ENCODE assay signal across 26 mouse cellular contexts in genomic region chr1:132523048-132523447, GRCm38 (mm10). TPM values are rescaled to one million over a fixed set of nuclear protein-coding genes. Genes with fewer than 3 reads are reported as not detected.
A peak's percentile ranks its signal among the peaks of the same experiment; 100 is the strongest.
DNase-seq lines count a peak whose midpoint lies in the region; ATAC-seq and TF ChIP-seq lines count a peak whose summit lies in the region.
"Had no signal": no experiment of that assay in that cellular context is flagged by ENCODE, and none has a peak within 500 bp of the region (broad histone marks: within the 10 kb centered on the region; RNA-seq: fewer than 3 reads in every experiment).

No protein-coding gene starts in this region.

- no peak overlapping the region for H3K4me3 ChIP-seq in forebrain, embryonic 14.5 days (ENCODE audit: low read depth, low read length)
- no peak overlapping the region for H3K4me3 ChIP-seq in forebrain, embryonic 11.5 days (ENCODE audit: low read depth, low read length)
- H3K4me3 ChIP-seq in midbrain, embryonic 10.5 days, result no peak overlapping the region
- H3K4me3 ChIP-seq in midbrain, embryonic 11.5 days (ENCODE audit: low read depth, low read length), result no peak overlapping the region
- H3K4me3 ChIP-seq: embryonic facial prominence, embryonic 13.5 days; erythroblast, embryonic 14.5 days; forebrain, embryonic 15.5 days; heart, embryonic 12.5 days; hindbrain, embryonic 15.5 days had no signal

- H3K4me2 ChIP-seq in forebrain, embryonic 14.5 days (ENCODE audit: low read length), result no peak overlapping the region
- no peak overlapping the region for H3K4me2 ChIP-seq in forebrain, embryonic 11.5 days (ENCODE audit: low read depth, low read length, severe bottlenecking)
- H3K4me2 ChIP-seq in midbrain, embryonic 11.5 days, result no peak overlapping the region
- H3K4me2 ChIP-seq: embryonic facial prominence, embryonic 13.5 days; forebrain, embryonic 15.5 days; heart, embryonic 12.5 days; hindbrain, embryonic 15.5 days; liver, embryonic 11.5 days had no signal

- H3K9ac ChIP-seq in forebrain, embryonic 14.5 days (ENCODE audit: low read length), result no peak overlapping the region
- H3K9ac ChIP-seq in forebrain, embryonic 11.5 days (ENCODE audit: low read length), result no peak overlapping the region
- H3K9ac ChIP-seq in midbrain, embryonic 11.5 days (ENCODE audit: low read length), result no peak overlapping the region
- H3K9ac ChIP-seq: embryonic facial prominence, embryonic 13.5 days; forebrain, embryonic 15.5 days; heart, embryonic 12.5 days; hindbrain, embryonic 15.5 days; liver, postnatal 0 days had no signal

- H3K4me1 ChIP-seq in forebrain, embryonic 14.5 days (ENCODE audit: control insufficient read depth, insufficient read depth, low read length), result 0 out of 2 replicates have a peak, but pooled peaks cover 3% of the 10 kb centered on the region
- H3K4me1 ChIP-seq in forebrain, embryonic 11.5 days (replicated peaks; ENCODE audit: control insufficient read depth, insufficient read depth, low read length), result 0 out of 2 replicates have a peak, but pooled peaks cover 4% of the 10 kb centered on the region
- H3K4me1 ChIP-seq in midbrain, embryonic 10.5 days, result peaks cover 40% of the 10 kb centered on the region
- H3K4me1 ChIP-seq in midbrain, embryonic 11.5 days (ENCODE audit: control insufficient read depth, insufficient read depth, low read length), result peaks cover 5% of the 10 kb centered on the region
- H3K4me1 ChIP-seq: heart, embryonic 12.5 days had no signal

- no peak for TF ChIP-seq POLR2A in brain, embryonic 14.5 days (IDR thresholded peaks at IDR 0.05; ENCODE audit: borderline replicate concordance, extremely low read depth, insufficient read depth, insufficient read length, poor library complexity, severe bottlenecking)

- no peak for TF ChIP-seq CTCF in brain, embryonic 14.5 days (IDR thresholded peaks at IDR 0.05; ENCODE audit: borderline replicate concordance, extremely low read depth, insufficient read depth, insufficient read length)

- peaks cover 41% of the 10 kb centered on the region for H3K36me3 ChIP-seq in forebrain, embryonic 14.5 days (ENCODE audit: control insufficient read depth, insufficient read depth, low read length)
- H3K36me3 ChIP-seq in forebrain, embryonic 11.5 days (ENCODE audit: control insufficient read depth, insufficient read depth, low read length), result no peaks in the 10 kb centered on the region
- peaks cover 17% of the 10 kb centered on the region; the same call in 1 of the 2 replicates for H3K36me3 ChIP-seq in midbrain, embryonic 10.5 days
- no peaks in the 10 kb centered on the region for H3K36me3 ChIP-seq in midbrain, embryonic 11.5 days (ENCODE audit: control insufficient read depth, insufficient read depth, low read length)
- H3K36me3 ChIP-seq: embryonic facial prominence, embryonic 13.5 days; heart, embryonic 12.5 days had no signal

- peak; percentile 39 for DNase-seq in cerebellum, adult 11-12 months
- no peak for DNase-seq in cerebellum, adult 11 months
- no peak for DNase-seq in forebrain, embryonic 14.5 days (ENCODE audit: low spot score)
- no peak for DNase-seq in forebrain, embryonic 11.5 days (ENCODE audit: low spot score)
- DNase-seq in midbrain, embryonic 10.5 days (ENCODE audit: low spot score), result no peak
- DNase-seq in midbrain, embryonic 11.5 days (ENCODE audit: low spot score, missing footprints), result no peak
- peak; percentile 67 for DNase-seq in brain, embryonic 14.5 days (ENCODE audit: low read depth)
- DNase-seq: adrenal gland, postnatal 14 days; embryo, embryonic 11 days; gastrocnemius, postnatal 14 days; heart, adult 18-20 months; heart, postnatal 10 days; kidney, adult 9 months; kidney, postnatal 14 days; liver, postnatal 0 days; thymus, postnatal 25 days had no signal

- ATAC-seq in forebrain, embryonic 14.5 days, result peak; percentile 14; the same call in 1 of the 2 replicates
- ATAC-seq in forebrain, embryonic 11.5 days (replicated peaks; ENCODE audit: low FRiP score), result no peak
- no peak for ATAC-seq in midbrain, embryonic 11.5 days (ENCODE audit: low FRiP score)
- ATAC-seq: forebrain, embryonic 15.5 days; intestine, embryonic 16.5 days; liver, postnatal 0 days; lung, postnatal 0 days had no signal

- no peaks in the 10 kb centered on the region for H3K9me3 ChIP-seq in forebrain, embryonic 14.5 days (replicated peaks; ENCODE audit: control insufficient read depth, low read length)
- no peaks in the 10 kb centered on the region for H3K9me3 ChIP-seq in forebrain, embryonic 11.5 days (ENCODE audit: control insufficient read depth, low read length)
- H3K9me3 ChIP-seq in midbrain, embryonic 10.5 days (replicated peaks), result no peaks in the 10 kb centered on the region
- H3K9me3 ChIP-seq in midbrain, embryonic 11.5 days (ENCODE audit: control insufficient read depth, low read length), result no peaks in the 10 kb centered on the region
- H3K9me3 ChIP-seq: embryonic facial prominence, embryonic 13.5 days; forebrain, embryonic 15.5 days; heart, embryonic 12.5 days; hindbrain, embryonic 15.5 days had no signal

- H3K27ac ChIP-seq in forebrain, embryonic 14.5 days (ENCODE audit: low read depth, low read length), result no peak overlapping the region
- no peak overlapping the region for H3K27ac ChIP-seq in forebrain, embryonic 11.5 days (ENCODE audit: low read depth, low read length)
- H3K27ac ChIP-seq in midbrain, embryonic 10.5 days (replicated peaks), result 0 out of 2 replicates have a peak overlapping the region, but pooled peaks have one; percentile 28
- H3K27ac ChIP-seq in midbrain, embryonic 11.5 days (ENCODE audit: low read depth, low read length), result no peak overlapping the region
- H3K27ac ChIP-seq: embryonic facial prominence, embryonic 13.5 days; forebrain, embryonic 15.5 days; hindbrain, embryonic 15.5 days; macrophage had no signal

- WGBS in forebrain, embryonic 14.5 days, result 76% methylated on average over 8 of the region's 8 CpGs
- 90% methylated on average over 8 of the region's 8 CpGs for WGBS in forebrain, embryonic 11.5 days
- 89% methylated on average over 8 of the region's 8 CpGs for WGBS in midbrain, embryonic 10.5 days
- 87% methylated on average over 8 of the region's 8 CpGs for WGBS in midbrain, embryonic 11.5 days

- no peaks in the 10 kb centered on the region for H3K27me3 ChIP-seq in forebrain, embryonic 14.5 days (replicated peaks; ENCODE audit: control insufficient read depth, insufficient read depth, low read length)
- no peaks in the 10 kb centered on the region for H3K27me3 ChIP-seq in forebrain, embryonic 11.5 days (ENCODE audit: control insufficient read depth, insufficient read depth, low read length)
- peaks cover 14% of the 10 kb centered on the region for H3K27me3 ChIP-seq in midbrain, embryonic 10.5 days (ENCODE audit: low read depth, poor library complexity, severe bottlenecking)
- no peaks in the 10 kb centered on the region for H3K27me3 ChIP-seq in midbrain, embryonic 11.5 days (ENCODE audit: control insufficient read depth, insufficient read depth, low read length)
- H3K27me3 ChIP-seq: forebrain, embryonic 15.5 days; hindbrain, embryonic 15.5 days had no signal

RNA-seq across cellular contexts. Expression of gene Tmem81, which starts 17.0 kb away (rescaled TPM):
- 0.74 and 1.1 TPM in 2 replicates for polyA plus RNA-seq in forebrain, embryonic 14.5 days (2014; fragmentation: Nextera tagmentation; extraction: Ambion mirVana)
- 1.1 and 1.3 TPM in 2 replicates for polyA plus RNA-seq in forebrain, embryonic 11.5 days (2014; fragmentation: Nextera tagmentation; extraction: Ambion mirVana)
- 1.2 and 1.6 TPM in 2 replicates for polyA plus RNA-seq in midbrain, embryonic 10.5 days (2016; fragmentation: Nextera tagmentation; extraction: Ambion mirVana)
- 0.86 and 1.5 TPM in 2 replicates for polyA plus RNA-seq in midbrain, embryonic 11.5 days (2014; fragmentation: Nextera tagmentation; extraction: Ambion mirVana)
- 2.3 TPM in 2 replicates for polyA plus RNA-seq in brain, embryonic 14.5 days (2012; rRNA removed)

RNA-seq across cellular contexts. Expression of gene Cntn2, which starts 20.0 kb away (rescaled TPM):
- 68.0 and 102 TPM in 2 replicates for polyA plus RNA-seq in forebrain, embryonic 14.5 days (2014; fragmentation: Nextera tagmentation; extraction: Ambion mirVana)
- polyA plus RNA-seq in forebrain, embryonic 11.5 days (2014; fragmentation: Nextera tagmentation; extraction: Ambion mirVana), result 15.3 and 16.9 TPM in 2 replicates
- 14.2 and 34.9 TPM in 2 replicates for polyA plus RNA-seq in midbrain, embryonic 10.5 days (2016; fragmentation: Nextera tagmentation; extraction: Ambion mirVana)
- 30.9 and 31.4 TPM in 2 replicates for polyA plus RNA-seq in midbrain, embryonic 11.5 days (2014; fragmentation: Nextera tagmentation; extraction: Ambion mirVana)
- 92.0 and 111 TPM in 2 replicates for polyA plus RNA-seq in brain, embryonic 14.5 days (2012; rRNA removed)
- polyA plus RNA-seq: macrophage; spleen, adult 2 months had no signal

RNA-seq across cellular contexts. Expression of gene Rbbp5, which starts 45.9 kb away (rescaled TPM):
- polyA plus RNA-seq in forebrain, embryonic 14.5 days (2014; fragmentation: Nextera tagmentation; extraction: Ambion mirVana), result 46.5 and 53.7 TPM in 2 replicates
- 62.0 and 67.3 TPM in 2 replicates for polyA plus RNA-seq in forebrain, embryonic 11.5 days (2014; fragmentation: Nextera tagmentation; extraction: Ambion mirVana)
- 57.3 and 59.6 TPM in 2 replicates for polyA plus RNA-seq in midbrain, embryonic 10.5 days (2016; fragmentation: Nextera tagmentation; extraction: Ambion mirVana)
- 65.2 and 65.9 TPM in 2 replicates for polyA plus RNA-seq in midbrain, embryonic 11.5 days (2014; fragmentation: Nextera tagmentation; extraction: Ambion mirVana)
- polyA plus RNA-seq in brain, embryonic 14.5 days (2012; rRNA removed), result 51.7 and 54.8 TPM in 2 replicates

Comparison
In these comparisons a context has a peak if more than half of its experiments do, and no peak if none do; other contexts are left out.
1. DNase-seq: peak in cerebellum, adult 11-12 months (single experiment) and brain, embryonic 14.5 days (single experiment); none in cerebellum, adult 11 months (single experiment), forebrain, embryonic 14.5 days (single experiment), forebrain, embryonic 11.5 days (single experiment), midbrain, embryonic 10.5 days (single experiment) and midbrain, embryonic 11.5 days (single experiment).